Mouse (Mus musculus): ENCODE measurements around the gene Gm9117.
"Not testable (repeated sequence)": the region's sequence is repeated elsewhere in the genome, so short reads cannot be mapped to it uniquely, and the experiment has no call there.

Gene Gm9117

GRCm38 (mm10) chr3:93943443-93943842 lies at the start of gene Gm9117:
TSS of gene Gm9117 (minus strand) at chr3:93943543.
- DNase-seq = not testable (repeated sequence)

- not testable (repeated sequence) for DNase-seq
Observed at GRCm38 (mm10) chr3:93968938-93969337, 25.6 kb upstream of the Gm9117 start.

- not testable (repeated sequence) for DNase-seq
Observed at GRCm38 (mm10) chr3:93961214-93961613, 17.9 kb upstream of the Gm9117 start, which contains the start of gene Tdpoz5. TSS of gene Tdpoz5 (minus strand) at chr3:93961314.

- DNase-seq = not testable (repeated sequence)
Observed at GRCm38 (mm10) chr3:93938386-93938785, 5.0 kb downstream of the Gm9117 start.
